Mouse (Mus musculus): ENCODE results near the gene Zfp597. TPM values are rescaled to one million over a fixed set of nuclear protein-coding genes. Genes with fewer than 3 reads are reported as not detected.

Gene Zfp597
- polyA plus RNA-seq (2014; fragmentation: Nextera tagmentation; extraction: Ambion mirVana), result 5.5 and 6.4 TPM in 2 replicates

- H3K4me2 ChIP-seq, result peak within 1 kb of the TSS; percentile 82
- peak; percentile 99 for ATAC-seq (replicated peaks; ENCODE audit: insufficient number of reproducible peaks, low FRiP score, low TSS enrichment)
- H3K4me3 ChIP-seq (ENCODE audit: low read depth, low read length), result peak within 1 kb of the TSS; percentile 97
- no peaks in the 10 kb centered on the region for H3K36me3 ChIP-seq (ENCODE audit: control insufficient read depth, insufficient read depth, low read length)
- WGBS (ENCODE audit: insufficient replicate concordance), result under 1% methylated on average over 88 of the region's 88 CpGs
- peak within 1 kb of the TSS; percentile 91 for H3K9ac ChIP-seq (ENCODE audit: low read depth, low read length)
- H3K9me3 ChIP-seq (replicated peaks; ENCODE audit: control insufficient read depth, low read length), result no peaks in the 10 kb centered on the region
- no peaks in the 10 kb centered on the region for H3K27me3 ChIP-seq (ENCODE audit: control insufficient read depth, insufficient read depth, low read length)
- H3K4me1 ChIP-seq (ENCODE audit: control insufficient read depth, insufficient read depth, low read length), result peaks cover 10% of the 10 kb centered on the region; the same call in 1 of the 2 replicates
- H3K27ac ChIP-seq (ENCODE audit: low read depth, low read length), result peak within 1 kb of the TSS; percentile 89
Measured at GRCm38 (mm10) chr16:3884201-3885064, at the start of gene Zfp597, which contains the start of gene Gm20695. Gene Zfp597 (minus strand): TSS chr16:3884561. Gene Gm20695 (plus strand): TSS chr16:3884648.

GRCm38 (mm10) chr16:3934091-3934490 is 49.7 kb upstream of the Zfp597 start:
- Histone ChIP-seq H3K27ac (ENCODE audit: low read depth, low read length) (no peak overlapping the region), H3K27me3 (ENCODE audit: control insufficient read depth, insufficient read depth, low read length) (no peaks in the 10 kb centered on the region), H3K4me1 (ENCODE audit: control insufficient read depth, insufficient read depth, low read length) (no peaks in the 10 kb centered on the region), H3K9ac (ENCODE audit: low read depth, low read length) (no peak overlapping the region), H3K9me3 (replicated peaks; ENCODE audit: control insufficient read depth, low read length) (no peaks in the 10 kb centered on the region), H3K4me3 (ENCODE audit: low read depth, low read length) (no peak overlapping the region), H3K4me2 (no peak overlapping the region), H3K36me3 (ENCODE audit: control insufficient read depth, insufficient read depth, low read length) (peaks cover 10% of the 10 kb centered on the region; the same call in 1 of the 2 replicates)
- WGBS (ENCODE audit: insufficient replicate concordance), result 85% methylated on average over 1 of the region's 1 CpGs
- no peak for ATAC-seq (replicated peaks; ENCODE audit: insufficient number of reproducible peaks, low FRiP score, low TSS enrichment)

GRCm38 (mm10) chr16:3933536-3933935 is 49.2 kb upstream of the Zfp597 start:
- no peak overlapping the region; the same call in 1 of the 2 replicates for H3K9ac ChIP-seq (ENCODE audit: low read depth, low read length)
- H3K9me3 ChIP-seq (replicated peaks; ENCODE audit: control insufficient read depth, low read length), result no peaks in the 10 kb centered on the region
- peaks cover 9% of the 10 kb centered on the region; the same call in 1 of the 2 replicates for H3K36me3 ChIP-seq (ENCODE audit: control insufficient read depth, insufficient read depth, low read length)
- no peak overlapping the region for H3K4me2 ChIP-seq
- WGBS (ENCODE audit: insufficient replicate concordance), result 83% methylated on average over 6 of the region's 6 CpGs
- H3K27me3 ChIP-seq (ENCODE audit: control insufficient read depth, insufficient read depth, low read length), result no peaks in the 10 kb centered on the region
- no peaks in the 10 kb centered on the region for H3K4me1 ChIP-seq (ENCODE audit: control insufficient read depth, insufficient read depth, low read length)
- no peak overlapping the region for H3K27ac ChIP-seq (ENCODE audit: low read depth, low read length)
- ATAC-seq (replicated peaks; ENCODE audit: insufficient number of reproducible peaks, low FRiP score, low TSS enrichment), result no peak
- H3K4me3 ChIP-seq (ENCODE audit: low read depth, low read length), result no peak overlapping the region

GRCm38 (mm10) chr16:3929151-3929550 is 44.8 kb upstream of the Zfp597 start:
- Histone ChIP-seq H3K4me1 (ENCODE audit: control insufficient read depth, insufficient read depth, low read length) (no peaks in the 10 kb centered on the region), H3K4me2 (no peak overlapping the region), H3K27ac (ENCODE audit: low read depth, low read length) (no peak overlapping the region), H3K9ac (ENCODE audit: low read depth, low read length) (no peak overlapping the region), H3K27me3 (ENCODE audit: control insufficient read depth, insufficient read depth, low read length) (no peaks in the 10 kb centered on the region), H3K36me3 (ENCODE audit: control insufficient read depth, insufficient read depth, low read length) (peaks cover 17% of the 10 kb centered on the region), H3K9me3 (replicated peaks; ENCODE audit: control insufficient read depth, low read length) (no peaks in the 10 kb centered on the region), H3K4me3 (ENCODE audit: low read depth, low read length) (no peak overlapping the region)
- no peak for ATAC-seq (replicated peaks; ENCODE audit: insufficient number of reproducible peaks, low FRiP score, low TSS enrichment)
- 73% methylated on average over 7 of the region's 7 CpGs for WGBS (ENCODE audit: insufficient replicate concordance)

- peaks cover 19% of the 10 kb centered on the region for H3K36me3 ChIP-seq (ENCODE audit: control insufficient read depth, insufficient read depth, low read length)
- no peak for ATAC-seq (replicated peaks; ENCODE audit: insufficient number of reproducible peaks, low FRiP score, low TSS enrichment)
Measured at GRCm38 (mm10) chr16:3928582-3928981, 44.2 kb upstream of the Zfp597 start.

GRCm38 (mm10) chr16:3923966-3924365 is 39.6 kb upstream of the Zfp597 start:
- H3K36me3 ChIP-seq (ENCODE audit: control insufficient read depth, insufficient read depth, low read length), result peaks cover 19% of the 10 kb centered on the region
- no peak overlapping the region for H3K4me2 ChIP-seq
- H3K27ac ChIP-seq (ENCODE audit: low read depth, low read length), result no peak overlapping the region
- no peaks in the 10 kb centered on the region for H3K27me3 ChIP-seq (ENCODE audit: control insufficient read depth, insufficient read depth, low read length)
- WGBS (ENCODE audit: insufficient replicate concordance), result 72% methylated on average over 4 of the region's 4 CpGs
- H3K4me1 ChIP-seq (ENCODE audit: control insufficient read depth, insufficient read depth, low read length), result no peaks in the 10 kb centered on the region
- ATAC-seq (replicated peaks; ENCODE audit: insufficient number of reproducible peaks, low FRiP score, low TSS enrichment), result no peak
- H3K9me3 ChIP-seq (replicated peaks; ENCODE audit: control insufficient read depth, low read length), result no peaks in the 10 kb centered on the region
- H3K4me3 ChIP-seq (ENCODE audit: low read depth, low read length), result no peak overlapping the region
- H3K9ac ChIP-seq (ENCODE audit: low read depth, low read length), result no peak overlapping the region

More at GRCm38 (mm10) chr16:3928582-3928981, 44.2 kb upstream of the Zfp597 start:
- Histone ChIP-seq H3K9me3 (replicated peaks; ENCODE audit: control insufficient read depth, low read length) (no peaks in the 10 kb centered on the region), H3K4me1 (ENCODE audit: control insufficient read depth, insufficient read depth, low read length) (no peaks in the 10 kb centered on the region), H3K27me3 (ENCODE audit: control insufficient read depth, insufficient read depth, low read length) (no peaks in the 10 kb centered on the region), H3K4me2 (no peak overlapping the region), H3K27ac (ENCODE audit: low read depth, low read length) (no peak overlapping the region), H3K4me3 (ENCODE audit: low read depth, low read length) (no peak overlapping the region), H3K9ac (ENCODE audit: low read depth, low read length) (no peak overlapping the region)
- WGBS (ENCODE audit: insufficient replicate concordance), result 42% methylated on average over 1 of the region's 1 CpGs

- Histone ChIP-seq H3K27me3 (ENCODE audit: control insufficient read depth, insufficient read depth, low read length) (no peaks in the 10 kb centered on the region), H3K9ac (ENCODE audit: low read depth, low read length) (no peak overlapping the region), H3K4me2 (no peak overlapping the region), H3K36me3 (ENCODE audit: control insufficient read depth, insufficient read depth, low read length) (peaks cover 17% of the 10 kb centered on the region), H3K4me3 (ENCODE audit: low read depth, low read length) (no peak overlapping the region), H3K9me3 (replicated peaks; ENCODE audit: control insufficient read depth, low read length) (no peaks in the 10 kb centered on the region), H3K4me1 (ENCODE audit: control insufficient read depth, insufficient read depth, low read length) (no peaks in the 10 kb centered on the region), H3K27ac (ENCODE audit: low read depth, low read length) (no peak overlapping the region)
- 80% methylated on average over 3 of the region's 3 CpGs for WGBS (ENCODE audit: insufficient replicate concordance)
- ATAC-seq (replicated peaks; ENCODE audit: insufficient number of reproducible peaks, low FRiP score, low TSS enrichment), result no peak
Measured at GRCm38 (mm10) chr16:3923515-3923914, 39.2 kb upstream of the Zfp597 start.

GRCm38 (mm10) chr16:3920756-3921155 is 36.4 kb upstream of the Zfp597 start:
- H3K4me1 ChIP-seq (ENCODE audit: control insufficient read depth, insufficient read depth, low read length), result no peaks in the 10 kb centered on the region
- H3K9ac ChIP-seq (ENCODE audit: low read depth, low read length), result no peak overlapping the region
- no peaks in the 10 kb centered on the region for H3K9me3 ChIP-seq (replicated peaks; ENCODE audit: control insufficient read depth, low read length)
- no peak overlapping the region for H3K4me3 ChIP-seq (ENCODE audit: low read depth, low read length)
- H3K27me3 ChIP-seq (ENCODE audit: control insufficient read depth, insufficient read depth, low read length), result no peaks in the 10 kb centered on the region
- WGBS (ENCODE audit: insufficient replicate concordance), result 89% methylated on average over 2 of the region's 2 CpGs
- no peak overlapping the region for H3K4me2 ChIP-seq
- H3K36me3 ChIP-seq (ENCODE audit: control insufficient read depth, insufficient read depth, low read length), result peaks cover 19% of the 10 kb centered on the region
- no peak overlapping the region for H3K27ac ChIP-seq (ENCODE audit: low read depth, low read length)
- no peak for ATAC-seq (replicated peaks; ENCODE audit: insufficient number of reproducible peaks, low FRiP score, low TSS enrichment)
